Mouse (Mus musculus) erythroblast, embryonic 14.5 days (primary cell): Measurements from ENCODE around the gene Fam102a.

Experiments used
- GATA1 ChIP-seq: IDR thresholded peaks from 2 replicates; pipeline ENCODE4 v1.6.1; 2012; ENCODE audit warnings: low read length, inconsistent platforms, mixed read lengths
- TAL1 ChIP-seq: IDR thresholded peaks from 3 replicates; pipeline ENCODE4 v1.6.1; 2012; ENCODE audit warnings: low read length, inconsistent platforms, mixed read lengths

- TF ChIP-seq GATA1, result no peak
- no peak for TF ChIP-seq TAL1
Observed at GRCm38 (mm10) chr2:32566536-32567063, 31.5 kb downstream of the Fam102a start.
